Mouse (Mus musculus) lung, adult 2 months (tissue): ENCODE results near the gene Cdh4.

Experiments
- CTCF ChIP-seq: fragments of 200-500 bp; IDR thresholded peaks from 2 replicates; pipeline ENCODE4 v1.5.1; 2011; ENCODE audit warnings: mild to moderate bottlenecking, low read length, control low read depth; ENCODE audit not compliant: insufficient read depth
- POLR2A ChIP-seq: fragments of 200-500 bp; IDR thresholded peaks from 2 replicates; pipeline ENCODE4 v1.6.1; 2011; ENCODE audit warnings: low read depth, mild to moderate bottlenecking, control low read depth, low read length, borderline replicate concordance; ENCODE audit errors: extremely low read depth

DNA sequence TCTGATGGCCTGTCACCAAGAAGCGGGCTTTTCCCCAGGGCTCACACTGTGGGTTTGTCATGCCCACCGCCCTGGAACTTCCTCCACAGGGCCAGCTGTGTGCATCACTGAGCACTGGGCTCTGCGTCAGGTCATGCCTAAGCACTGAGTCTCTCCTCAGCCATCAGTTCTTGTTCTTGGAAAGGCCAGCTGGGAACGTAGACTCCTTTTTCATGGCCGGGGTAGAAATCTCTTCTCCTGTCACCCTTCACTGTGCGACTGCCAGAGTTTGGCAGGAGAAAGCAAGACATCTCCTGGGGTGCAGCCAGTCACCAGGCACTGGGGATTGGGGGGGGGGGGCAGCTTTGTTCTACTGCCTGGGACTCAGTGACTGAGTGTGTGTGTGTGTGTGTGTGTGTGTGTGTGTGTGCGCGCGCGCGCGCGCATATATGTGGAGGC is 222.0 kb downstream of the Cdh4 start:
- TF ChIP-seq POLR2A: no peak
- no peak for TF ChIP-seq CTCF
